Mouse (Mus musculus): ENCODE measurements around the gene Hexdc. TPM values are rescaled to one million over a fixed set of nuclear protein-coding genes. Genes with fewer than 3 reads are reported as not detected.

The Hexdc gene
- polyA plus RNA-seq, 1 experiment = not detected

DNA sequence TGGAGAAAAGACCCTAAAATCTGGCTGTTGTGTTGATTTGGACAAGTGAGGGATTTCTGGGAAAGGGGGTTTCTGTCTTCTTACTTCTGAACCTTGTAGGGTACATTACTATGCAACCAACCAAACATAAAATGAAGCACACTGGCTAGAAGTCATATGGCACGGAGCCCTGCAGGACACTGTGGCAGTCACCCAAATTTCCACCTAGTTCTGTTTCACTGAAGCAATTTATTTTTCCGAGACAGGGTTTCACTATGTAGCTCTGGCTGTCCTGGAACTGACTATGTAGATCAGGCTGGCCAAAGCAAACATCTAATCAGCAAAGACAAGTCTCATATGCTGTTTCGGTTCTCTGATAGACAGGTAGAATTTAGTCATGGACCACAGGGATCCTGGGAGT lies 14.6 kb upstream of the Hexdc start:
- no peak for TF ChIP-seq POLR2A (IDR thresholded peaks at IDR 0.05; ENCODE audit: insufficient read depth, low read depth, low read length)
- no peak for TF ChIP-seq CTCF (IDR thresholded peaks at IDR 0.05; ENCODE audit: insufficient read depth, low read depth, low read length)
- 64% methylated on average over 3 of the region's 3 CpGs for WGBS
- no peak overlapping the region for H3K4me3 ChIP-seq (ENCODE audit: insufficient read depth, low read depth, low read length)
- H3K4me1 ChIP-seq (ENCODE audit: control insufficient read depth, insufficient read depth, low read length) = no peaks in the 10 kb centered on the region
- no peak overlapping the region for H3K27ac ChIP-seq (ENCODE audit: insufficient read depth, low read depth, low read length)

DNA sequence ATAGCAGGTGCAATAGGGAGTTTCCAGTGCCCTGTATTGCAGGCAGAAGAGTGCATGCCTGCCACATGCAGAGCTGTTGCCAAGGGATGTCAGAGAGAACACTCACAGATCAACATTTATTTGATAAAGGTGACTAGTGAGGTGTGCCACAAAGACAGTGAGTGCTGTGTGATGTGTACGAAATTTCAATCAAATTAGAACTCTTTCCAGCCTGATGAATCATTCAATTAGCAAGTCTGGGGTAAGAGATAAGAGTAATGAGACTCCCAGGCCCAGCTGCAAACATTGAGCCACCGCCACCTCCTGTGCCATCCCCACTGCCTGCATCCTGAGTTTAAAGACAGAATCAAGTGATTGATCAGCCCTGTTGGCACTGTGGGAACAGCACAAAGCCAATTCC lies 11.5 kb upstream of the Hexdc start:
- no peak overlapping the region for H3K4me3 ChIP-seq (ENCODE audit: insufficient read depth, low read depth, low read length)
- no peak overlapping the region for H3K27ac ChIP-seq (ENCODE audit: insufficient read depth, low read depth, low read length)
- TF ChIP-seq POLR2A (IDR thresholded peaks at IDR 0.05; ENCODE audit: insufficient read depth, low read depth, low read length) (no peak), CTCF (IDR thresholded peaks at IDR 0.05; ENCODE audit: insufficient read depth, low read depth, low read length) (no peak)
- 80% methylated on average over 2 of the region's 2 CpGs for WGBS
- H3K4me1 ChIP-seq (ENCODE audit: control insufficient read depth, insufficient read depth, low read length) = no peaks in the 10 kb centered on the region

DNA sequence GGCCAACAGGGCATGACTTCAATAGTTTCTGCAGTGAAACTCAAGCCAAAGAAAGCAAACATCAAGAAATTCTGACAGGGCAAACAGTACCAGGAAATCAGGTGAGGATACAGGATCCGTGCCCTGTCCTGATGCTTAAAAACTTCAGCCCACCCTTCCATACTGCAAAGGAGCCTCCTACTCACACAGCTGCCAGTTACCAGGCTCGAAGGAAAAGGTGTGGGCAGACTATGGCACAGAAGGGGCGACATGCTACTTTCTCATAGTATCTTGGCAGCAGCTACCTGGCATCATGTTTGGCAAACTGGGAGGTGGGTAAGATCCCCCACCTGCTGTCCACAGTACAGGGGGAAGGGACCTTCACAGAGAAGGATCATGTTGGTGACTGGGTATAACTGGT lies 10.8 kb upstream of the Hexdc start:
- Histone ChIP-seq H3K4me1 (ENCODE audit: control insufficient read depth, insufficient read depth, low read length) (no peaks in the 10 kb centered on the region), H3K27ac (ENCODE audit: insufficient read depth, low read depth, low read length) (no peak overlapping the region), H3K4me3 (ENCODE audit: insufficient read depth, low read depth, low read length) (no peak overlapping the region)
- 73% methylated on average over 3 of the region's 3 CpGs for WGBS
- TF ChIP-seq POLR2A (IDR thresholded peaks at IDR 0.05; ENCODE audit: insufficient read depth, low read depth, low read length) = no peak

GRCm38 (mm10) chr11:121198622-121199021 lies 5.6 kb upstream of the Hexdc start:
- Histone ChIP-seq H3K27ac (ENCODE audit: insufficient read depth, low read depth, low read length) (no peak overlapping the region), H3K4me3 (ENCODE audit: insufficient read depth, low read depth, low read length) (no peak overlapping the region), H3K4me1 (ENCODE audit: control insufficient read depth, insufficient read depth, low read length) (0 out of 2 replicates have a peak, but pooled peaks cover 2% of the 10 kb centered on the region)
- no peak for TF ChIP-seq POLR2A (IDR thresholded peaks at IDR 0.05; ENCODE audit: insufficient read depth, low read depth, low read length)
- no peak for TF ChIP-seq CTCF (IDR thresholded peaks at IDR 0.05; ENCODE audit: insufficient read depth, low read depth, low read length)
- 84% methylated on average over 2 of the region's 2 CpGs for WGBS

- H3K4me1 ChIP-seq (ENCODE audit: control insufficient read depth, insufficient read depth, low read length) = peaks cover 6% of the 10 kb centered on the region
- no peak overlapping the region for H3K4me3 ChIP-seq (ENCODE audit: insufficient read depth, low read depth, low read length)
- WGBS = 81% methylated on average over 4 of the region's 4 CpGs
- TF ChIP-seq POLR2A (IDR thresholded peaks at IDR 0.05; ENCODE audit: insufficient read depth, low read depth, low read length) = no peak
- TF ChIP-seq CTCF (IDR thresholded peaks at IDR 0.05; ENCODE audit: insufficient read depth, low read depth, low read length) = no peak
- no peak overlapping the region for H3K27ac ChIP-seq (ENCODE audit: insufficient read depth, low read depth, low read length)
Measured at GRCm38 (mm10) chr11:121199851-121200250, 4.4 kb upstream of the Hexdc start.

DNA sequence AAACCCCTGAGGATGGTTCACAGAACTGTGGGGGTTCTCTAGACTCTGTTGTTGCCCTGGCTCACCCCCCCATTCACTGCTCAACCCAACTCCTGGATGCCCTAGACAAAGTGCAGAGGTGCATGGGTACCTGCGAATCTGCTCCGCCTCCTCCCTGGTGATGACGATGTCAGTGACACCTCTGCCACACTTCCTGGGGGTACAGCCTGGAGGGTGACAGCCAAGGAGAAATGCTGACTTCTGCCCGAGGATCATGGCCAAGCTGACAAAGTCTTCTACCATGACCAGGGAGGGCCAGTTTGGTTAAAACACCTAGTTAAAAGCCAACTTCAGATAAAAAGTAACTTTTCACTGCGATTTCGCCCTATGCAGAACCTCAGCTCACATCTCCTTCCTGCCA lies 3.5 kb upstream of the Hexdc start:
- H3K27ac ChIP-seq (ENCODE audit: insufficient read depth, low read depth, low read length) = no peak overlapping the region
- TF ChIP-seq POLR2A (IDR thresholded peaks at IDR 0.05; ENCODE audit: insufficient read depth, low read depth, low read length) (no peak), CTCF (IDR thresholded peaks at IDR 0.05; ENCODE audit: insufficient read depth, low read depth, low read length) (no peak)
- H3K4me3 ChIP-seq (ENCODE audit: insufficient read depth, low read depth, low read length) = no peak overlapping the region
- peaks cover 6% of the 10 kb centered on the region for H3K4me1 ChIP-seq (ENCODE audit: control insufficient read depth, insufficient read depth, low read length)
- 94% methylated on average over 6 of the region's 6 CpGs for WGBS

DNA sequence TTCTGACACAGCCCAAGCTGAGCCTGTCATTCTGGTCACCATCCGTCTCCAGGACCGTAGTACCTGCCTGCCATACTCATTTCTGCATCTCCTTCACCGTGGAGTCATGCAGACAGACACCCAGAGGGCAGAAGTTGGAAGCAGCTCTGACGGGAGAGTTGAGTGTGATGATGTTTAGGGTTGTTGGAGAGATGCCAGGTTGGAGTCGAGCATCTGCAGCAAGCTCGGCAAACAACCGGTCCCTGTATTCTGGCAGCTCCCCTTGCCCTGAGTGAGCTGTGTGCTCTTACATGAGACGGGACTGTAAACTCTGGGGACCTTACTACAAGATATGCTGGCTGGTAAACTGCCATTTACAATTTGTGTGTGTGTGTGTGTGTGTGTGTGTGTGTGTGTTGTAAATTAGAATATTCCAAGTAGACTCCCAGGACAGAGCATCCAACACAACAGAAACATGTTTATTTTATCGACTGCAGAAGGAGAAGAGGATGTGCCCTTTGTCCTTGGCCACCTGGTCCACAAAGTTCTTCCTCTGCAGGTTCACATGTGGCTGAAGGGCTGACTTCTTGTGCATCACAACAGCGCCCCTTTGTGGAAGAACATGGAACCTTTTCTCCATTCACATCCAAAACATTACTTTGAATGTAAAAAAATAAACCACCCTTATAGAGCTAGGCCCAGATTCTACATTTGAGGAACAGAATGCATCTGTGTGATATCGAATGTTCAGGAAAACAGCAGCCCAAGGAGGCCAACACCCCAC lies 2.6 kb upstream of the Hexdc start:
- Histone ChIP-seq H3K4me3 (ENCODE audit: insufficient read depth, low read depth, low read length) (no peak overlapping the region), H3K4me1 (ENCODE audit: control insufficient read depth, insufficient read depth, low read length) (peaks cover 6% of the 10 kb centered on the region), H3K27ac (ENCODE audit: insufficient read depth, low read depth, low read length) (no peak overlapping the region)
- TF ChIP-seq POLR2A (IDR thresholded peaks at IDR 0.05; ENCODE audit: insufficient read depth, low read depth, low read length) (no peak), CTCF (IDR thresholded peaks at IDR 0.05; ENCODE audit: insufficient read depth, low read depth, low read length) (no peak)
- 40% methylated on average over 11 of the region's 11 CpGs for WGBS

GRCm38 (mm10) chr11:121203859-121204160 lies 423 bp upstream of the Hexdc start:
- H3K4me1 ChIP-seq (ENCODE audit: control insufficient read depth, insufficient read depth, low read length) = peaks cover 6% of the 10 kb centered on the region
- H3K27ac ChIP-seq (ENCODE audit: insufficient read depth, low read depth, low read length) = 0 out of 2 replicates have a peak overlapping the region, but pooled peaks have one; percentile 29
- TF ChIP-seq POLR2A (IDR thresholded peaks at IDR 0.05; ENCODE audit: insufficient read depth, low read depth, low read length) (no peak), CTCF (IDR thresholded peaks at IDR 0.05; ENCODE audit: insufficient read depth, low read depth, low read length) (no peak)
- WGBS = 0% methylated on average over 5 of the region's 5 CpGs
- H3K4me3 ChIP-seq (ENCODE audit: insufficient read depth, low read depth, low read length) = peak overlapping the region; percentile 80

DNA sequence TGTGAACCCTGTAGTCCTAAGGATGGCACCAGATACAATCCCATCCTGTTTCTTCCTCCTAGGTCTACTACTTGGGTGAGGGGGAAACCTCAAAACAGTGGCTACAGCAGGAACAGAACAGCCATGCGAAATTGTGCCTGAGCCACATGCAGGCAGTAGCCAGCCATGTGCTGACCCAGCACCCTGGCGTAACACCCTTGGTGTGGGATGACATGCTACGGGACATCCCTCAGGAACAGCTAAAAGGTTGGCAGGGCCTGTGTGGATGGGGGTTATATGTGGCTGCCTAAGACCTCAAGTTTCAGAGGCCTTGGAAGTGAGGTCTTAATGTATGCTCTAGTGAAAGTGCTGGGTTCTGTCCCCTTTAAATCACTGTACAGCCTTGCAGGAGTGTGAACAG lies 12.6 kb downstream of the Hexdc start:
- H3K27ac ChIP-seq (ENCODE audit: insufficient read depth, low read depth, low read length) = no peak overlapping the region
- H3K4me3 ChIP-seq (ENCODE audit: insufficient read depth, low read depth, low read length) = no peak overlapping the region
- H3K4me1 ChIP-seq (ENCODE audit: control insufficient read depth, insufficient read depth, low read length) = no peaks in the 10 kb centered on the region
- TF ChIP-seq CTCF (IDR thresholded peaks at IDR 0.05; ENCODE audit: insufficient read depth, low read depth, low read length) = no peak
- no peak for TF ChIP-seq POLR2A (IDR thresholded peaks at IDR 0.05; ENCODE audit: insufficient read depth, low read depth, low read length)
- 95% methylated on average over 3 of the region's 3 CpGs for WGBS

GRCm38 (mm10) chr11:121219776-121220175 lies 15.5 kb downstream of the Hexdc start:
- no peak for TF ChIP-seq CTCF (IDR thresholded peaks at IDR 0.05; ENCODE audit: insufficient read depth, low read depth, low read length)
- TF ChIP-seq POLR2A (IDR thresholded peaks at IDR 0.05; ENCODE audit: insufficient read depth, low read depth, low read length) = no peak
- WGBS = 92% methylated on average over 11 of the region's 11 CpGs
- no peaks in the 10 kb centered on the region for H3K4me1 ChIP-seq (ENCODE audit: control insufficient read depth, insufficient read depth, low read length)
- H3K4me3 ChIP-seq (ENCODE audit: insufficient read depth, low read depth, low read length) = no peak overlapping the region
- no peak overlapping the region for H3K27ac ChIP-seq (ENCODE audit: insufficient read depth, low read depth, low read length)

All from olfactory bulb, adult 2 months (tissue).